Mouse (Mus musculus) layer of hippocampus, postnatal 14 days (tissue): Measurements from ENCODE around the gene Ccn6. TPM values are rescaled to one million over a fixed set of nuclear protein-coding genes. Genes with fewer than 3 reads are reported as not detected.

ENCODE experiments used
- total RNA-seq, 2 experiments: library from RNA; stranded (reverse); gene quantifications; 2 replicates each; pipeline ENCODE4 v1.2.3; 2021

Ccn6 gene
- total RNA-seq, 2 experiments from 2014 or later, result 0.45 to 0.53 TPM

Other genes starting within 250 kb of the Ccn6 start
- 10 to 100 TPM; 11.4 to 14.5 TPM for gene Lama4, start 198.3 kb downstream of the Ccn6 start, total RNA-seq
- 10 to 100 TPM; 15.1 to 17.6 TPM for gene Fam229b, start 29.9 kb downstream of the Ccn6 start, total RNA-seq
- 1 to 10 TPM; 3.8 to 4.7 TPM for gene Tube1, start 29.8 kb downstream of the Ccn6 start, total RNA-seq
- gene Fyn, start 205.1 kb upstream of the Ccn6 start, total RNA-seq, result 100 to 1,000 TPM; 260 to 261 TPM